Mouse (Mus musculus) megakaryocyte-erythroid progenitor cell, adult 5-6 weeks (primary cell): ENCODE data around the gene Sarnp. TPM values are rescaled to one million over a fixed set of nuclear protein-coding genes. Genes with fewer than 3 reads are reported as not detected.
A peak's percentile ranks its signal among the peaks of the same experiment; 100 is the strongest.

Source experiments
- ATAC-seq: replicated peaks from 2 replicates; pipeline ENCODE4 v1.8.0; 2016; ENCODE audit warnings: mild to moderate bottlenecking, inconsistent platforms; ENCODE audit not compliant: severe bottlenecking, poor library complexity, low FRiP score, low TSS enrichment
- total RNA-seq, 2 experiments: library from RNA; stranded (forward) in 1 of 2; stranded (reverse) in 1 of 2; fragments of 200-1000, 215-1000 nt in 1 of 2; fragments of >200 nt in 1 of 2; fragmentation: Nextera tagmentation in 1 of 2; gene quantifications; 2 replicates each; pipeline ENCODE4 v1.2.3; 2014 to 2017

Sarnp gene
- total RNA-seq (2014; fragmentation: Nextera tagmentation) (166 and 201 TPM in 2 replicates), total RNA-seq (2017) (364 and 369 TPM in 2 replicates)

- no peak for ATAC-seq
These were observed at the start of gene Sarnp for GRCm38 (mm10) chr10:128817033-128817432. TSS of gene Sarnp (plus strand) at chr10:128817333.

GRCm38 (mm10) chr10:128772895-128773294, 44.2 kb upstream of the Sarnp start:
- no peak for ATAC-seq

GRCm38 (mm10) chr10:128773685-128774084, 43.4 kb upstream of the Sarnp start:
- peak; percentile 85 for ATAC-seq

GRCm38 (mm10) chr10:128778441-128778840, 38.7 kb upstream of the Sarnp start:
- ATAC-seq = no peak

- peak; percentile 63 for ATAC-seq
These were observed 37.9 kb upstream of the Sarnp start for GRCm38 (mm10) chr10:128779011-128779795.

- ATAC-seq = no peak
These were observed 36.9 kb upstream of the Sarnp start for GRCm38 (mm10) chr10:128780200-128780599.

- ATAC-seq = no peak
These were observed 26.6 kb upstream of the Sarnp start, which contains the start of gene Mmp19 for GRCm38 (mm10) chr10:128790398-128791124. TSS of gene Mmp19 (plus strand) at chr10:128790910.

- ATAC-seq = no peak
These were observed 25.1 kb upstream of the Sarnp start for GRCm38 (mm10) chr10:128792041-128792440.

- ATAC-seq = no peak
These were observed 23.9 kb upstream of the Sarnp start for GRCm38 (mm10) chr10:128793258-128793657.

- ATAC-seq = no peak
These were observed 22.7 kb upstream of the Sarnp start for GRCm38 (mm10) chr10:128794391-128794790.

GRCm38 (mm10) chr10:128795581-128795980, 21.6 kb upstream of the Sarnp start:
- no peak for ATAC-seq

GRCm38 (mm10) chr10:128798676-128799075, 18.5 kb upstream of the Sarnp start:
- ATAC-seq = no peak

- ATAC-seq = no peak
These were observed 15.1 kb upstream of the Sarnp start for GRCm38 (mm10) chr10:128801981-128802495.

GRCm38 (mm10) chr10:128802956-128803355, 14.2 kb upstream of the Sarnp start:
- ATAC-seq = no peak

- no peak for ATAC-seq
These were observed 13.8 kb upstream of the Sarnp start for GRCm38 (mm10) chr10:128803361-128803760.

- ATAC-seq = no peak; the same call in 1 of the 2 replicates
These were observed 13.3 kb upstream of the Sarnp start, which contains the start of gene Dnajc14 for GRCm38 (mm10) chr10:128803771-128804270. TSS of gene Dnajc14 (plus strand) at chr10:128804062.

- ATAC-seq = peak; percentile 40
These were observed 12.7 kb upstream of the Sarnp start, which contains the start of gene Tmem198b for GRCm38 (mm10) chr10:128804271-128805091. TSS of gene Tmem198b (minus strand) at chr10:128804370.

GRCm38 (mm10) chr10:128805092-128806000, 11.8 kb upstream of the Sarnp start:
- peak; percentile 88 for ATAC-seq
